Mouse (Mus musculus) gastrocnemius, postnatal 25 days (tissue): Measurements from ENCODE around the gene Nphs2. TPM values are rescaled to one million over a fixed set of nuclear protein-coding genes. Genes with fewer than 3 reads are reported as not detected.
"Not testable (repeated sequence)": the region's sequence is repeated elsewhere in the genome, so short reads cannot be mapped to it uniquely, and the experiment has no call there.

Experiments used
- DNase-seq: peaks from one replicate; pipeline ENCODE4 v3.0.0; 2022
- long read RNA-seq, 2 experiments: library from polyadenylated mRNA; stranded (forward); transcript quantifications; one replicate each; pipeline ENCODE4 v2.0.0; 2021
- total RNA-seq, 2 experiments: library from RNA; stranded (reverse); gene quantifications; 1 replicate in 1 of 2; 2 replicates in 1 of 2; pipeline ENCODE4 v1.2.3; 2021

The Nphs2 gene
- total RNA-seq, result not detected
- long read RNA-seq, experiment 1, result 0 reads
- long read RNA-seq, experiment 2, result 0 reads

DNA sequence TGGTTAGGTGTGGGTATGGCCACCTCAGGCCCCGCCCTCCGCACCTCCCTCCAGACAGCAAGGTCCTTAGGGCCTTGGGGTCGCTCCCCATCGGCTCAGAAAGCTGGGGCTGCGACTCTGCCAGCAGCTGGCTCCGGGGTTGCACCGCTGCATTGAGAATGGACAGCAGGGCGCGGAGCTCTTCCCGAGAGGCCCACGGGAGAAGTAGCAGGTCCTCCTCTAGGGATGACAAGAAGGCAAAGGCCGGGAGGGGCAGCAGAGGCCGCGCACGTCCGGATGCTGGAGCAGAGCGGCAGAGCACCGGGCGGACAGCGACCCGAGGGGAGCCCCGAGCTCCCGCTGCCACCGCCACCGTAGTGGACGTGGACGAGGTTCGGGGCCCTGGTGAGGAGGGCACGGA is at the start of gene Nphs2:
Nphs2 (plus strand) TSS at position 98 of the 400 bp plus-strand sequence.
- no peak for DNase-seq

DNA sequence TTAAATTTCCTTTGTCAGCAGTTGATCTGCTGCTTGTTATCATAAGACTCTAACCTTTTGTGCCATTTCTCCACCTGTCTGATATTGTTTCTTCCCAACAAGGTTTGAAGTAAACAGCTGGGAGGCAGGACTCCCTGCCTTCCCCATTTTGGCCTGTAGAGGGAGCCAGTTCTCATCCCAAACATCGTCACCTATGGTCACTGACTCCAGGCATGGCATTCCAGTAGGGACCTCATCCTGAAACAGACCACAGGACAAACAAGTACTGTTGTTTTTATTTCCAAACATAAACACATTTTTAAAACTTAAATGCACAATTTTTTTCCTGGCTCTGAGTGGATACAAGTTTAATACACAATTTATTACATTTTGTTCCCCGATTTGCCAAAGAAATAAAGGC is 47.2 kb upstream of the Nphs2 start:
- peak; percentile 19 for DNase-seq

DNA sequence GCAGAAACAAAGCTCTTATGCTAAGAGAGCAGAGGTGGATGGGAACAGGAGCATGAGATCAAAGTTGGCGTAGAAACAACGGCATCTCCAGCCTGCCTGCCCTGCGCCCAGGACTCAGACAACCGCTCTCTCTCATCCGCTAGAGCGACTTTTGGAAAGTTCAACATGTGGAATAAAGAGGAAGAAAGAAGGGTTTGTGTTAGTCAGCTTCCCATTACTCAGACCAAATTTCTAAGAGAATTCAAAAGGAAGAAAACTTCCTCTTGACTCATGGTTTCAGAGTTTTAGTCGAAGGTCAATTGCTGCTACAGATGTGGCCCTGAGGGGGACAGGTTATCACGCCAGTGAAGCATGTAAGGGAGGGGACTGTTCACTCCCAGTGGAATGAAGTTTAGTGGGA is 46.6 kb upstream of the Nphs2 start:
- DNase-seq, result no peak

DNA sequence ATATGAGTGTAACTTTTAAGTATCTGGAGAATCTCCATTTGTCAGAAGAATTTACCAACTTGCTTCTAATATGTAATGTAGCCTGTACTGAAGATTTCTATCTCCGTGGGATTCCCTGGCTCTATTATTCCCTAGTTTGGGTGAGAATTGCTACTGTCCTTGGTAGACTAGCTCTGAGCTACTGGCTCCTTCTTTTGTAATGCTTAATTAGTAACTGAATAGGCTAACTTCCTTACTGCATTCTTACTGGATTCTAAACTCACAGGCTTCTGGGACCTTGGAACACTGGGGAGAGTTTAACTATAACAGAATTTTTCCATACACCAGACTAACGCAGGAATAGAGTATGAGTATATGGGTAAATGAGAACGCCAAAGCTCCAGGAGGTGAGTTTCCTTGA is 42.0 kb upstream of the Nphs2 start:
- DNase-seq, result not testable (repeated sequence)

DNA sequence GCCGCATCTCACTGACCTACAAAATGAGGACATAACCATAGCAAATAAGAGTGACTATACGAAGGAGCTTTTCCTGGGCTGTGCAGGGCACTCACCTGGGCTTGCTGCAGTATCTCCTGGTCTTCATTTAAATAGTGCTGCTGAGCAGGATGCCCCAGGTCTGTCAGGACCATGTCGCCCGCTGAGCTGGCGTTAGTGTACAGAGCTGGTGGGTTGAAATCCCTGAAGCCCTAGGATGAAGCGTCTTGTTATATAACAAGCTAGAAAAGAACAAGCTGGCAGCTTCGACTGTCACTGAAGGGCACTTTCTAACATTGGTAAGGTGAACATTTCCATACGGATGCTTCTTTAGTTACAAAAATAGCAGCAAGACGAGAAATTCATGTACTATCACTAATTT is 40.1 kb upstream of the Nphs2 start:
- no peak for DNase-seq

DNA sequence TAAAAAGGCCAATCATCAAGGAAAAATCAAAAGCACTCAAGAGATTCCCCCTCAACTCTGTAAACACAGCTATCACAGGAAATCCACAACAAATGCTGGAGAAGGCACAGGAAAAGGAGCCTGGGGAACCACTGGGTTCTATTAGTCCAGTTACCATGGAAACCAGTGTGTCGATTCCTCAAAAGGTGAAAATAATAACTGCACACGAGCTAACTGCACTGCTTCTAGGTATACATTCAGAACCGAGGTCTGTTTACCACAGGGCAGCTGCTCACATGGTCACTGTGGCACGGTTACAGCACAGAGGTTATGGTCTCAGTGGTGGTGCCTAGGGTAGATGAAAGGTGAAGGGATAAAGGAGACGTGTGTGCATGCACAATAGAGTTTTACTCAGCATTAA is 38.9 kb upstream of the Nphs2 start:
- DNase-seq, result no peak

DNA sequence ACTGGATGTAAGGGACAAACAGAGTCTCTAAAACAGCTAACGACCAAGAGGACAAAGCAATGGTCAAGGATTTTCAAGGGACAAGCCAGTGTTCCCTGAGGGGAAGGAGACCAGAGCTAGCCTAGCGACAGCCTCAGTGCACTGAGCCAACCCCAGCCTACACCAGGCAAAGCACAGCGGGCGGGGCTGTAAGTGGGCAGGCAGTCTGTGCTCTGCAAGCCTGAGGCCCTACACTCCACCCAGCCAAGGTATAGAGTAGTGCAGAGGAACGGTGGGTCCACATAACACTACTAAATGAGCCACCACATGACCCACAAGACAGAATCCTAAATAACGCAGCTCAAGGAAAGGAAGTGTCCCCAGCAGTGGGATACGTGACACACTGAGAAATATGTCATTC is 36.9 kb upstream of the Nphs2 start:
- DNase-seq, result no peak

DNA sequence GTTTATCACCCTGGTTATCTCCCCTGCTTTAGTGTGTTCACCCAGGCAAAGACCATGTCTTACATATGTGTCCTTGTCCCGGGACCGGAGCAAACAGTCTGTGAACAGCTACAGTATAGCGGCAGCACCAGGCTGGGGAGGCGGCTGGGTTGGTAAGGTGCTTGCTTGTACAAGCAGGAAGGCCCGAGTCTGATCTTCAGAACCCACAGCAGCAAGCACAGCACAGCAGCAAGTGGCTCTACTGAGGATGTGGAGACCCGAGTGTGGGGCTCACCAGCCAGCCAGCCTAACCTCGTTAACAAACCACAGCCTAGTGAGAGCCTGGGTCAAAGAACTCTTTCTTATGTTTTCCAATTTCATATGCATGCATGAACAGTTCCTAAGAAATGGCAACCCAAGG is 30.4 kb upstream of the Nphs2 start:
- DNase-seq, result no peak

DNA sequence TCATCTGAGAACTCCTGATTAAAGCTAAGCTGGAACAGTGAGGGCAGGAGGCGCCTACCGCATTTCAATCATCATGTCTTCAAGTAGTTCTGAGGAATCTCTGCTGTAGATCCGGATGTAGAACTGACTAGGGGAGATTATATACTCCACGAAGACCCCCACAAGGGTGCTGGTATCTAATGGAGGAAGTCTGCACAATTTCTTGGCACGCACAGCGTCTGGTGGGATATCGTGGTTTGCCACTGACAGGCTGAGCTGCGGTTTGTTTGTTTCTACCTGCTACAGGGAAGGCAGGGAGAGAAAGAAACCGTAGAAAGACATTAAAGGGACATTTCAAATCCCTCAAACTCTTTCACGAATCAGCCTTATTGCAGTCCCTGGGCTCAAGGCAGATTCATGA is 26.3 kb upstream of the Nphs2 start:
- no peak for DNase-seq

DNA sequence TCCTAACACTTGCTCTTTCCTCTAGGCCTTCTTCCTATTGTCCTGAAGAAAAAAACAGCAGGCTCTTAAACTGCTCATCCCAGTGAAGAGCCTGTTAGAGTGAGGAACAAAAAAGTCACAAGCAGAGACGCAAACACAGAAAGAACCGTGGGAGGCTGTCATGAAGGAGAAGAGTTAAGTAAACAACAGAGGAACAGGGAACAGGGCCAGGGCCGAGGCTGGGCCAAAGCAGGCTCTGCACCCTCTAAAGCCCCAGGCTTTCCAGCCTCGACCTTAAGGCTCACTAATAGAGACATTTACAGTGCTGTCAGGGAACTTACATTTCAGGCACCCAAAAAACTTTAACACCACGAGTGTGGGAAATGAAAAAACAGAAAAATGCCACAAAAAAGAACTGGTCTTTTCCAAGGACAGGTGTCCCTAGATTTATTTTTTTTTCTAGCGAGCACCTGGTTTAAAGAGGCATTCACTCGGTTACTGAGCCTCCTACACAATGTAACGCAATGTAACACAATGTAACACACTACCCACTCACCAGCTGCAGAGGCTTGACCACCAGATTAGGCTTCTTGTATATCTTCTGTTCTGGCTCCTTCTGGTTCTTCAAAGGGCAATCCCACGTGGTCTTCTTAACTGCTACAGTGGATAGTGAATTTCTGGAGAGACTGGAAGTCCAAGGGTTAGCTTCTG is 25.5 kb upstream of the Nphs2 start:
- DNase-seq, result no peak

DNA sequence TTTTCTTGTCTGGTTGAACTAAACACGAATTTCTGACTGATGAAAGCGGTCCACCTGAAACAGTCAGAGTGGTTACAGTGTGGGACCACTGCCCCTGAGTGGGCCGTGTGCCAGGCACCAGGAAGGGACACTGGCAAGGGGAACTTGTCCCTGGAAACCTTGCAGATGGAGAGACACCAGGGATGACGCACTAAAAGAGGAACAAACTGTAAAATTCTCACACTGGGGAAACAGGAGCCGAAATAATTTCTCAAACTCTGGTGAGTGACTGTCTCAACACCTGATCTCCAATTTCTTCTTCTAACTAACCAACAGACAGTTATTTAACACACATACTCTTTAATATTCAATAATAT is 25.0 kb upstream of the Nphs2 start:
- DNase-seq, result no peak

DNA sequence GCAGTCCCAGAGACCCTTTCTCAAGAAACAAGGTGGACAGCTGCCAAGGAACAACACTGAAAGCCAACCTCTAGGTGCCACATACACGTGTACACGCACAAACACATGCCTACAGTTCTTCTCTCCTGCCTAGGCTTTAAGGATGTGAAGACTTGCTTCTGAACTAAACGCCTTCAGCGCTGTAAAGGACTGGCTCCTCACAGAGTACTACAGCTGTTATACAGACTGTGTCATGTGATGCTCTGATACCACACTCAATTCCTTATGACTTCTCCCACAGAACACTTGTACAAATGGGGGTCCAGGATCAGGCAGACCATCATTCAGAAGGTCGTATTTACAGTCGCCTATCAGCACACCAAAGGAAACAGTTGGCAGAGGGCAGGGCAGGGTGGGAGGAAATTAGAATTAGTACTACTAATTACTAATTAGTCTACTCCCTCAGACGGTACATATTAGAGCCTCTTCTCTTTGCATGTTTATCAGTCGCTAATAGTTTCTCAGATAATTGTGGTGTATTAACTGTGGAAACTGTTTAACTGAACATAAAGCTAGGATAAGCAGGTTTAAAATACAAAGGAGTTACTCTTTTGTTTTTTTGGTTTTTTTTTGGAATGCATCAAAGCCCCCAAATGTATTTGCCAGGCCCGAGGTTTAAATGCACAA is 21.8 kb upstream of the Nphs2 start:
- no peak for DNase-seq

DNA sequence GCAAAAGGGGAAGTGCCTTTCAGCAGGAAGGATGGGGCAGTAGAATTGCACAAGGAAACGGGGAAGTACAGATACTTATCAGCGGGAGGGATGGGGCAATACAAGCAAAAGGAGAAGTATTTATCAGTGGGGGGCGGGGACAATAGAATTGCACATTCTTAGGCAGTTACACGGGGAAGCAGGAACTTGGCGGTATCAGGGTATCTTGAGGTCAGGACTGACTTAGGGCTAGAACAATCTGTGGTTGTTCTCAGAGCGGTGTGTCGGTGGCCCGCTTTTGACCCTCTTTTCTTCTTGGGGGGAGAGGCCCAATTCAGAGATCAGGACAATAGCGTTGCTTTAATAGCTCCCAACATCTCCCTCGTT is 21.3 kb upstream of the Nphs2 start:
- not testable (repeated sequence) for DNase-seq

DNA sequence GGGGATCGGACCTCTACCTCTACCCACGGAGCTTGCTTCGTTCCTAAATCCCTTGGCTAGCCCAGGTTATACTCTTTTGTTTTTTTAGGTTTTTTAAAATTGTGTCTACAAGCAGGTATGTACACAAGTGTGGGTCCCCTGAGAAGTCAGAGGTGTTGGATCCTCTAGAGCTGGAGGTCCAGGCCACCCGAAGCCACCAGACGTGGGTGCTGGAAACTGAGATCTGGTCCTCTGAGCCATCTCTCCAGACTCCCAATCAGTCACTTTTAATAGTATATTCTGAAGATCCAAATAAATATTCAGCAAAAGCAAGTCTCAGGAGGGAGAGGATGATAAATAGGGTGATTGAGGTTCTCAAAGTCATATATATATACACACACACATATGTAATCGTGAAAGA is 20.5 kb upstream of the Nphs2 start:
- no peak for DNase-seq

DNA sequence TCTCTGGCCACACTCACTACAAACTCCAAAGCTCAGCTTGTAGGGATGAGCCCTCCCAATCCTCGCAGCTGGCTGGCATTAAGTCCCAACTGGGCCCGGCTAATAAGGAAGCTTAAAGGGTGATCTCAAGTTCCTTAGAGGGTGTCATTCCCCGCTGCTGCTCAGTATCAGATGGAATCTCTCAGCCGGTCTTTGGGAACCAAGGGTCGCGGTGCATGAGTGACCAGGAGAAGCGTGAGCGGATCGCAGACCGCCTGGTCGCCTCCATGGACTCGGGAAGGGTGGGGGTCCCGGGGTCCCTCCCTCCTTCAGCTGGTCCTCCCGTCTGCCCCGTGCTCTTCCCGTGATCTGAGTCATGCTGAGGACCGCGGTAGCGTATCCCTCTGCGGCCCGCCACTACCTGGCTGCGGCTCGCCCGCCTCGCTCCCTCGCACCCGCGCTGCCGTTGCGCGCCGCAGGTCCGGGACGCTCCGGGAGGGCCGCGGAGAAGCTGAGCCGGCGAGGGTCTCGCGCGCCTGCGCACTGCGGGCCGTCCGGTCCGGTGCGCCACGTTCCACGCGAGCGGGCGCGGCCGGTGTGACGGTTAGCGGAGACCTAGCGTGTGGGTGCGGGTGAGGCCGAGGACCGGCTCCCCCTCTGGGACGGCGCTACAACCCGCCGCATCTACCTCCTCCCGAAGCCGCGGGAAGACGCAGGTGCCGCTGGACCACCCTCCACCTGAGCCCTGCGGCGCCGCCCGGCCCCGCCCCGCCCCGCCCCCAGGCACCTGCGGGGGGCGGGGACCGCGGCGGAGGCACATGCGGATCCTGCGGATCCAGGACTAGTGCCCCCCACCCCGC is 7.4 kb upstream of the Nphs2 start, which contains the start of gene Tdrd5:
Tdrd5 (minus strand) TSS at position 754 of the 839 bp plus-strand sequence.
- DNase-seq, result no peak

DNA sequence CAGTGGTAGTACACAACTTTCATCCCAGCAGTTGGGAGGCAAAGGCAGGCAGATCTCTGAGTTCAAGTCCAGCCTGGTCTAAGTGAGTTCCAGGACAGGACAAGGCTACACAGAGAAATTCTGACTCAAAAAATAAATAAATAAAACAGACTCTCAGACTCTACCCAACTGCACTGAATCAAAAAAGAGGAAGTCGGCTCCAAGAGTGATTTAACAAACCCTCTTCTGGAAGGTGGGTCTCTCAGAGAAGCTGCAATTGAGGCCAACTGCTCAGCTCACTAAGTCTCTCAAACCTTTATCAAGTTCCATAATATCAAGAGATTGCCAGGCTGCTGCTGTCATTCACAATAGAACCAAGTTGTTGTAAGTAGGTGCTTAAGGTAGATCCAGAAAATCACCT is 1.9 kb upstream of the Nphs2 start:
- DNase-seq, result no peak

DNA sequence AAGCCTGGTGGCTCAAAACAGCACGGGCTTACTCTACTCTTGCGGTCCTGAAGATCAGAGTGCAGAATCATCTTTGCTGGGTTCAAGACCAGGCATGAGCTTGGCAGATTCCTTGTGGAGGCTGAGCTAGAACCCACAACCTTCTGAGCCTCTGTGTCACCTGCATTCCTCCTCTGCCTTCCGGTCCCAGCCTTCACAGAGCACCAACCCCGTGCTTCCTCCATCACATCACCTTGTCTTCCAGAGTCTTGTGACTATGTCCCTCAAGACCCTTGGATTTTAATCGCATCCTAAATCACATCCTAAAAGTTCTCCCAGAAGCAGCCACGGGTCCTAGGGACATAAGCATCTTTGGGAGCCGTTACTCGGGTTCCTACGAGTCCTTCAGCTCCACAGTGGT is 12.6 kb downstream of the Nphs2 start:
- no peak for DNase-seq

DNA sequence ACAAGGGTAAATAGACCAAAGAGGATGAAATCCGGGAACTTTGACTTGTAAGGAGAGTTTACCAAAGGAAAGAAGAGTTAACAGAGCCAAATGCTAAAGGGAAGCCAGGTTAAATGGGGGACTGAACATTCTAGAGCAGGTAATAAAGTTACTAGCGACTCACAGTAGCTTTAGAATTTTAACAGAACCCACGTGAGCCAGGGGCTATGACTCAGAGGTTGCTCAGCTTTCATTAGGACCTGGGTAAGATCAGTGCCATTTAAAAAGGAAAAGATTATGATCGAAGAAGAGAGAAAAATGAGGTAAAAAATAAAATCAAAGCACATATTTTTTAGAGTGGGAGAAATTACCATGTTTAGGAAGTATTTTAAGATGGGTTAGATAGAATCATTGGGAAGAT is 30.3 kb downstream of the Nphs2 start:
- no peak for DNase-seq

DNA sequence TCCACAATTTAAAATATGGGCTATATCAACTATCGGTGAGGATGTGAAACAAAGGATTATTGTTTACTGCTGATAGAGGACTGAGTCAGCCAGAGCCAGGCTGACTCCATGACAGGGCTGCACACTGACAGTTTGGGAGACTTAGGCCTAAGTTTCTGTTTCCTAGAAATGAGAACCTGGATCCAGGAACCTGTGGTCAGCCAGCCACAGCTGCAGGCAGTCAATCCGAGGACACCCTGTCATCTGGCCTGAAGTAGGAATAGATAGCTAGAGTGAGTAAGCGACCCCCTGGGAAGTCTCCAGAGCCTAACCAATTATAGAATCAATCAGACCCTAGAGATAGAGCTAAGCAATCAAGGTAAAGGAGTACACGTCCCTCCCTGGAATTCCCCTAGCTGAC is 33.9 kb downstream of the Nphs2 start:
- no peak for DNase-seq

DNA sequence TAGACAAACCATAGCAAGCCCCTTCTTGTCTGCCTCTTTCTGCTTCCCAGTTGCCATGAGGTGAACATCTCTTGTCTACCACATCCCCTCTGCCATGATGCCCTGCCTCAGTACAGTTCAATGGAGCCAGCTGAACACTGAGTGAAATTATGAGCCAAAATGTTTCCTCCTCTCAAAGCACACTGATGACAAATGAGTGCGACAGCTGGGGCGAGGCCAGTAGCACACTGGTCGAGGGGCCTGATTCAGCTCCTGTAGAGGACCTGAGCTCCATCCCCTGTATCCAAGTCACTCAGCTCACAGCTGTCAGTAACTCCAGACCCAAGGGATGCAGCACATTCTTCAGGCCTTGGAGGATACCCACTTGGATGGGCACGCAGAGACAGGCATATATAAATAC is 35.1 kb downstream of the Nphs2 start:
- no peak for DNase-seq

DNA sequence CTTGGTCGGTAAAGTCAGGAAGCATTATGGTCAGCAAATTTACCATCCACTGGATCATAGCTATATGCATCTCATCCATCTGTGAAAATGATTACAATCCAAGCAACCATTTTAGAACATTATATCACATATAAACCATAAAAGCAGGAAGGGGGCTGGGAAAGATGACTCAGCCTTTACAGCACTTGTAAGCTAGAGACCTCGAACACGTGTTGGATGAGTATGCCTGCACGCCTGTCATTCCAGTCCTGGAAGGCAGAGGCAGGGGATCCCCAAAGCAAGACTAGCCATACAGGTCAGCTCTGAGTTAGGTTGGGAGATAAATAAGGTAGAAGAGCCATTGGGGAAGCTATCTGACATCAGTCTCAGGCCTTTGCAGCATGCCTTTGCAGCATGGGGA is 38.5 kb downstream of the Nphs2 start:
- DNase-seq, result no peak

DNA sequence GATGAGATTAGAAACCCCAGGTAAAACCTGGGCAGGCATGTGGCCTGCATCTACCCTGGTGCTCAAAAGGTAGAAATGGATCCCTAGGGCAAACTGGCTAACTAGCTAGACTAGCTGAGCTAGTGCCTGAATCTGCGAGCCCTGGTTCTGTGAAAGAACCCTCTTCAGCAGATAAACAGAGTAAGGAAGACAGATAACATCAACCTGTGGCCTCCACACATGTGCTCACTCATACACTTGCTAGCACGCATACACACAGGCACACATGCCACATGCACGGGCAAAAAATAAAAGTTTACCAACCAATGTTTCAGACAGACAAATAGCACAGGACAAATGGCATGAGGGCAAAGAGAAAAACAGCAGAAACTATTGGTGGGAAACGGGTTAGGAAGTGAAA is 39.9 kb downstream of the Nphs2 start:
- no peak for DNase-seq

DNA sequence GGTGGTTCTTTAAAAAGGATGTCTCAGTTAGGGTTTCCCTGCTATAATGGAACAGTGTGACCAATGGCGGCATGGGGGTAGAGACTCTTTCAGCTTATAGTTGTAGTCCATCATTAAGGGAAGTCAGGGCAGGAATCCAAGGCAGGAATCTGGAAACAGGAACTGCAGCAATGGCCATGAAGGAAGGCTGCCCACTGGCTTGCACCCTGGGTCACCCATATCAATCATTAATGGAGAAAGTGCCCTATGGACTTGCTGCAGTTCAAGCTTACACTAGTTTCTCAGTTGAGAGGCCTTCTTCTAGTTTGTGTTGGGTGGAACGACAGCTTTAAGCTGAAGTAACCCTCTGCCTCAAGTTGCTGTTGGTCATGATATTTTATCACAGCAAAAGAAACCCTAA is 41.9 kb downstream of the Nphs2 start:
- DNase-seq, result no peak
